Mouse (Mus musculus) liver, embryonic 14.5 days (tissue): ENCODE measurements at regions not wholly inside any gene's neighbourhood (a gene's known extent, or its start where the extent isn't known, plus 50 kb on each side); places are given as distances from the start of the nearest gene placed in this dataset.

ENCODE experiments used
- CTCF ChIP-seq: IDR thresholded peaks from 2 replicates; pipeline ENCODE4 v1.5.1; 2016; ENCODE audit warnings: antibody characterized with exemption, low read depth, control low read depth
- EP300 ChIP-seq: IDR thresholded peaks from 2 replicates; pipeline ENCODE4 v1.6.1; 2016; ENCODE audit warnings: antibody characterized with exemption, low read depth

- TF ChIP-seq CTCF: no peak
- no peak for TF ChIP-seq EP300
These were observed 87.6 kb upstream of the Creb5 start for GRCm38 (mm10) chr6:53199474-53199873.
